Mouse (Mus musculus) layer of hippocampus, postnatal 10 days (tissue): Measurements from ENCODE around the gene Ndufa13. TPM values are rescaled to one million over a fixed set of nuclear protein-coding genes. Genes with fewer than 3 reads are reported as not detected.
"Not testable (repeated sequence)": the region's sequence is repeated elsewhere in the genome, so short reads cannot be mapped to it uniquely, and the experiment has no call there.

ENCODE experiments used
- DNase-seq, 2 experiments: peaks; one replicate each; pipeline ENCODE4 v3.0.0; 2021; ENCODE audit warnings: low spot score in 2 of 2
- long read RNA-seq: library from polyadenylated mRNA; stranded (forward); transcript quantifications from one replicate; pipeline ENCODE4 v2.0.0, GENCODE M21; 2023
- total RNA-seq, 2 experiments: library from RNA; stranded (reverse); gene quantifications; 2 replicates each; pipeline ENCODE4 v1.2.3; 2021

The Ndufa13 gene
- total RNA-seq = 100 to 1,000 TPM; 137 to 147 TPM
- long read RNA-seq, partial matches to known transcripts = 455 of 459 reads
- long read RNA-seq, other reads (novel, unspliced or antisense) = 4 of 459 reads

DNA sequence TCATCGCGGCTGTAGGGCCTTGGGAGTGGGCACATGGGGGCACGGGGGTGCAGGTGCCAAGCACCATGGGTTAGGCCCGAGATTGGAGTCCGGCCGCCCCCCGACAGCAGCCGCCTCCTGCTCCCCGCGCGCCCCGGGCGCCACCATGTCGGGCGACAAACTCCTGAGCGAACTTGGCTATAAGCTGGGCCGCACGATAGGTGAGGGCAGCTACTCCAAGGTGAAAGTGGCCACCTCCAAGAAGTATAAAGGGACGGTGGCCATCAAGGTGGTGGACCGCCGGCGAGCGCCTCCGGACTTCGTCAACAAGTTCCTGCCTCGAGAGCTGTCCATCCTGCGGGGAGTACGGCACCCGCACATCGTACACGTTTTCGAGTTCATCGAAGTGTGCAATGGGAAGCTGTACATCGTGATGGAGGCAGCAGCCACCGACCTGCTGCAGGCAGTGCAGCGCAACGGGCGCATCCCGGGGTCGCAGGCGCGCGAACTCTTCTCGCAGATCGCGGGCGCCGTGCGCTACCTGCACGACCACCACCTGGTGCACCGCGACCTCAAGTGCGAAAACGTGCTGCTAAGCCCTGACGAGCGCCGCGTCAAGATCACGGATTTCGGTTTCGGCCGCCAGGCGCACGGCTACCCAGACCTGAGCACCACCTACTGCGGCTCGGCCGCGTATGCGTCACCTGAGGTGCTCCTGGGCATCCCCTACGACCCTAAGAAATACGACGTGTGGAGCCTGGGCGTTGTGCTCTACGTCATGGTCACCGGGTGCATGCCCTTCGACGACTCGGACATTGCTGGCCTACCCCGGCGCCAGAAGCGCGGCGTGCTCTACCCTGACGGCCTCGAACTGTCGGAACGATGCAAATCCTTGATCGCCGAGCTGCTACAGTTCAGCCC lies at the start of gene Ndufa13, which contains the start of the genes Tssk6 and Yjefn3:
Ndufa13 (minus strand) TSS at position 396 of the 900 bp plus-strand sequence.
Tssk6 (plus strand) TSS at position 22 of the 900 bp plus-strand sequence.
Yjefn3 (minus strand) TSS at position 550 of the 900 bp plus-strand sequence.
- DNase-seq = peak; percentile 50 to 54

DNA sequence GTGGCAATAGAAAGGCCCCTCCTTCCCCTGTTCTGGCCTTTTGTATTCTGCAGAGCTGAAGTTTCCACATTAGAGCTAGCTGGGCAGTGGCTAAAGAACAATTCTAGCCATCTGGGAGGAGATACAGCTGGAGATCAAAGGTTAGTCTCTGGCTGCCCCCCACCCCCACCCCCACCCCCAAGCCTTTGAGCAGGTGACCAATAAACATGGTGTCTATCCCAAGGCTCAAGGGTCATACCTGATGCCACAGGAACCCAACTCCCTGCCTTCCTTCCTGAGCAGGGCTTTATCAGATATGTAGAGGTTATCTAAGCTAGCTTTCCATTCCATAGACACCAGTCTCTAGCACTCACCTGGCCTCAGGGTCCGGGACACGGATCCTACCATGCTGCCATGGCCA lies 47.9 kb upstream of the Ndufa13 start:
- no peak for DNase-seq

DNA sequence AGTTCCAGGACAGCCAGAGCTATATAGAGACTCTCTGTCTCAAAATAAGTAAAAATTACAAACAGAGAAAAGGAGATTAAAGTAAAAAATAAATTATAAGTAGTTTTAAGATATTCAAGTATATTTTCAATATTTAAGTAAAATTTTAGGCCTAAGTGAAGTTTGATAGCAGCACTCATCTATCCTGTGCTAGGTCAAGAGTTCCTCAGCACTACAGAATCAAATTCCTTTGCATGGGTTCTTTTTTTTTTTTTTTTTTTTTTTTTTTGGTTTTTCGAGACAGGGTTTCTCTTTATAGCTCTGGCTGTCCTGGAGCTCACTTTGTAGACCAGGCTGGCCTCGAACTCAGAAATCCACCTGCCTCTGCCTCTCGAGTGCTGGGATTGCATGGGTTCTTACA lies 40.1 kb upstream of the Ndufa13 start:
- not testable (repeated sequence) for DNase-seq

DNA sequence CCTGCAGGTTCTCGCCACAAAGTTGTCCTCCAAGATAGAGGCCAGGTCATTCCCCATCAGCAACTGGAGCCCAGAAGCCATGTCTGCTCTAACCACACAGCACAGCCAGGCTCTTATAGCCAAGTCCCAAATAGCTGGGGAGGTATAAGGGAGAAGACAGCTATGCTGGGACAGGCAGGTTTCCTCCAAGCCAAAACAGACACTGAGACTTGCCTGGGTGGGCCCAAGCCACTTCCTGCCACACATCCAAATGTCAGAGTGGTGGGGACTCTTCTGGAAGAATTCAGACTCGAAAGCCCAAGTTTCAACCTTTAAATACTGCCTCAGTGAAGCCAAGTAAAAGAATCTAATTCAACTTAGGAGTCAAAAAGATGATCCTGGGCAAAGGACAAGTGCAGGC lies 38.0 kb upstream of the Ndufa13 start:
- no peak for DNase-seq

DNA sequence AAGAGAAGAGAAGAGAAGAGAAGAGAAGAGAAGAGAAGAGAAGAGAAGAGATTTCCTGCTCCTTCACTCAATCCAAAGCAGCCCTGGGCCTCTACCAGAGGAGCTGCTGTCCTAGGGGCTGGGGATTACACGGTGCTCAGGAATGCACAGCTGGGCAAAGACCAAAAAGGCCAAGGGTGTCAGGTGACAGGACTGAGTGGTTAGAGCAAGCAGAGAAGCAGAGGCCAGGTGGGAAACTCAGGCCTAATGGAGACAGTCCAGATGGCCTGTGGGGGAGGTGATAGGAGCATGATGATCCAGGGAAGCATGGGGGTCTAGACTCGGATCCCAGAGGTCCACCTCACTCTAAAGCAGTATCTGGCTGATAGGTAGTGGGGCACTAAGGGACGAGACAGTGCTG lies 37.3 kb upstream of the Ndufa13 start:
- no peak for DNase-seq

DNA sequence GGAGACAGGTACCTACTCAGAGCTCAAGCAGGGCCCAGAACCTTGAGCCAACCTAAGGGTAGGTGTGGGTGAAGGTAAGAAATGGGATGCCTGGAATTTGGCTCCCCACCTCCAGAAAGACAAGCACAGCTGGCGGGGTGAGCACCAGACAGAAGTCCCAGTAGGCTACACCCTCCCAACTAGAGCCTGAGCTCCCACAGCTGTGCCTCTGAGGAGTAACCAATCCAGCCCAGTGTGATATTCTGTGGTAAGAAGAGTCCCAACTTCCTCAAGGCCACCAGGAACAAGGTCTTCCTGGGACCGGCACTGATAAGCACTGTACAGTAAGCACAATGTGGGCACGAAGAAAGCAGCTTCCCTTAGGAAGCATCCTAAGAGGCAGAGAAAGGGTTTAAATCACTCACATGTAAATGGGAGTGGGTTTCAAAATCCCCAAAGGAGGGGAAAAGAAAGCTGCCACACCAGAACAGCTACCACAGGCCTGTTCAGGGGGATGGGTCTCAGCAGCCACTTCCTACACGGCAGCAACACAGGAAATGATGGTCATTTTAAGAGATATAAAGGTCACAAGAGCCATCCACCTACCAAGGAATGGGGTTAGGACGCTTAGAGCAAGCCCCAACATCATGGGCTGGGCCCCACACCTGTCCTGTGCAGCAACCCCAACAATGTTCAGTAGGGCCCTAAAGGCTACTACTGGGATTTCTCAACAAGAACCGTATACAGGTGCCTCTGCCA lies 36.1 kb upstream of the Ndufa13 start:
- DNase-seq = no peak

DNA sequence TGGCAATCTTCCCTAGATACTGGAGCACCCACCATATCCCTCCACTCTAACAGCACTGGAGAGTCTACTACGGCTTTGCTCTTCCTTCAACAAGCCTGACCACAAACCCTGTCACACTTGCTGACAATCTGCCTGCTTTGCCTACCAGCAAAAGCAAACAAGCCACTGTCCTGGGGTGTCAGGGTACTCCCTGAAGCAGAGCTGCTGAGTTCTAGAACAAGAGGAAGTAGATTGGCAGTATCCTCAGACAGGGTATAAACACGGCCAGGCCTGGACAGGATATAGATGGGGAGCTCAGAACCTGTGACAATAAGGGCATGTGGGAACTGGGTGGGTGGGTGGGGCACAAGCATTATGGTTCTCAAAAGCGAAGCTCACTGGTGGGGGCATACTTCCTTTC lies 35.1 kb upstream of the Ndufa13 start:
- no peak for DNase-seq

DNA sequence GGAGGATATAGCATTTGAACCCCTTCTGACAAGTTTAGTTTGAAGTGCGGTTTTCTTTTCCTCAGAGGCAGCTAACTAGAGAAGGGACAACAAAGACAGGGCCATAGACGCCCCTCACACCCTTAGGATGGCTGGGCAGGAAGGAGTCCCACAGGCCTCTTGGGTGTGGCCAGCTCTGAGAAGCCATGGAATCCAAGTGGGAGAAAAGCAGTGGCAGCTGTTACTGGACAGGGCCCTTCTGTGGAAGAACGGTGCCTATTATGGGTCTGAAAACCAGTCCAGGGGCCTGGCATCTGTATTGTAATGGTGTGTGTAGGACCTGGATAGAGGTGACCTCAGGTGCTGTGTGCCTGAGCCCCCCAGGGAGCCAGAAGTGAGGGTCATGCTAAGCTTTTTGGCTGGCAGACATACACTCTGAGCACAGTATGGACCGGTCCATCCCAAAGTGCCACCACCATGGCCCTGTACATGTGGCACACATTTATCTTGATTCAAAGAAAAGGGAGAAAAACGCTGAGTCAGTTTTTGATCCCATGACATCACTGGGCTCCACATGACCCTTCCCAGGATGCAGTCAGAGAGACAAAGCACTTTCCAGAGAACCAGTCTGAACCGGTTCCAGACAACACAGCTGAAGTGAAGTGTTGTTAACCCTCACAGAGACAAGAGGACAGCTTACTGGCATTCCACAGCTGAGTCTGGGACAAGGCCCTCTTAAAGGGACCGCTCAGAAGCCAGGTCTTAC lies 33.9 kb upstream of the Ndufa13 start:
- no peak for DNase-seq

DNA sequence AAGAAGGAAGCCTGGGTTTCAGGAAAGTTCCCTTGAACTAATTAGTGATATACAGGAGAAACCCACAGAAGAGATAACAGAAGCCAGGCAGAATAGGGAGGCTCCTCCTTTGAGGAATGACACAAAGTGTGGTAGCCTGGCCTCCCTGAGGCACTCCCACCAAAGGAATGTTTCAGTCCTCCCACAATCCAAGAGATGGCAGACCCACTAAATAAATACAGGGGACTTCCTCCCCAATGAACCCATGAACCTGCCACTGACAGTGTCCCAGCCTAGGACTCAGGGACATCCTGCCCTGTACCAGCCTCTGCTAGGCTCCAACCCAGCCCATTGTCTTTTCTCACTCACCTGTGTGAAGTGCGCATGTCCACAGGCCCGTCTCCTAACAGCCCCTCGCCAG lies 33.1 kb upstream of the Ndufa13 start:
- no peak for DNase-seq

DNA sequence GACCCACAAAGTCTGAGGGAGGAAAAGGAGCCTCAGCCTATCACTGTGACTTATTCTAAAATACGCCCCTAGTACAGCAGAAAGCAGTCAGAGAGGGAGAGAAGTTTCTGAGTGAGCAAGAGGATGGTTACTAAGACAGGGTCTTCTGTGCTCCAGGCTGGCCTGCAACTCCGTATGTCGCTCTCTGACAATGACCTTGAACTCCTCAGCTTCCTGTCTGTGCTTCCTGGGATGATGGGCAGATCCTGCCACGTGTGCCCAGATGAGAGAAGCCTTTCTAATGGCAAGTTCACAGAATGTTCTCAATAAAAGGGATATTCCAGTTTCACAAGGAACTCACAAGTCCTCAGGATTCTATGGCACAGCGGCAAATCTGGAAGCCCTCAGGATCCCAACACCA lies 32.2 kb upstream of the Ndufa13 start:
- no peak for DNase-seq

DNA sequence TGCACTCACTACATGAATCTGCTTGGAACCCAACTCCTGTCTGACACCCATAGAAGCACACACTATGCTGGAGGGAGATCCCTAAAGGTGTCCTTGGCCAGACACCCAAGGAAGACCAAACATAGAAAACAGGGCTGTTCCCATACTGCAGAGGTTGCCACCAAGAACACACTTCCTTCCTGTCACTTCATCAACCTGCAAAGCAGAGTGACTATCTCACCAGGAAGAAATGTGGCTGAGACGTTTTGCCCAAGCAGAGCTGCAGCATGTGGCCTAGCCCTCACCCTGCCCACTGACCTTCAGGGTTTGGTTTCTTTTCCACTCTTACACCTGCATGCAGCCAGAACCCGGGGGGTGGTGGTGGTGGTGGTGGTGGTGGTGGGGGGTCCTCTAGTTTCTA lies 31.5 kb upstream of the Ndufa13 start:
- no peak for DNase-seq

DNA sequence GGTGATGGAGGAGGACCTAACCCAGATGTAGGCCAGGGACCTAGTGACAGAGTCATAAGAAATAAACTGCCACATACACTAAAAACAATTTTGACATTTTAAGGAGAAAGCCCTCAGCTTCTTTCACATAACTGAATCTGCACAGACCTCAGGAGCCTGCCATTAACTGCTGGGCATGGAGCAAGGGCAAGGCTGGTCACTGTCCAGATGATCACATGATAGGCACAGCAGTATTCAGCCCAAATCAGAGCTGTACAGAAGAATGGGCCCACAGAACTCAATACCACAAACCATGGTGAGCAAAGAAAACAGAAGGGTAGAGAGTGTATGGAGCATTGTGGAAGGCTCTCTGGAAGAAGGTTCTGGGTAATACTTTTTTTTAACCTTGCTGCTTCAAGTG lies 24.5 kb upstream of the Ndufa13 start:
- DNase-seq = no peak

DNA sequence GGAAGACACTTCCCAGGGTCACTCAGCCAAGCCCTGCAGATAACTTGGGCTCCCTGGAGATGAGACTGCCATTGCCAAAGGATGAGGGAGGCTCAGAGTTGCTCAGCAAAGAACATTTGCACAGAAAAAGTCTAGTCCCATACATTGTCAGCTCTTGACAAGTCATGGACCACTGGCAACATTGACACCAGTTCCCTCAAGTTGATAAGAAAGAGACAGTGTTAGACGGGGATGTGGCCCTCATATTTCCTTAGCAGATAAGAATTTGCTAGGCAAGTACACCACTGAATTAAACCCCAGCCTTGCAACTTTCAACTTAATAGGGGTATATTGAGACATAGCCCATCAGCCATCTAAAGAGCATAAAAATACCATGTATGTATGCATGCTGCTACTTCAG lies 21.6 kb upstream of the Ndufa13 start:
- no peak for DNase-seq

DNA sequence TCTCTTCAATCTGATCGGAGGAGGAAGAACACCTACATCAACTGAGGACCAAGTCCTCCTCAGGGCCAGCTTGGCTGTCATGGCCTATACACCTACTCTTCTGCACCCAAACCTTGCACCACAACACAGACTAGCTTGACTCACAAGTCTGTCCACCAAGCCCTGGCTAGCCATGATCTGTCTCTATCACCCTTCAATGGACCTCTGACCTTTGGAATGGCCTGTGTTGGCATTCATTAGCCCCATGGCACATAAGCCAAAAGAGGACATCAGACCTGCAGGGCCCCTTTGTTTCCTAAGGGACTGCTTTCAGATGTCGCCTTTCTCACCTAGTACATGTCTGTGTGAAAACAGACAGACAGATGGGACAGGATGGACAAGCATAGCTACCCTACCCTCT lies 18.8 kb upstream of the Ndufa13 start:
- DNase-seq = no peak

DNA sequence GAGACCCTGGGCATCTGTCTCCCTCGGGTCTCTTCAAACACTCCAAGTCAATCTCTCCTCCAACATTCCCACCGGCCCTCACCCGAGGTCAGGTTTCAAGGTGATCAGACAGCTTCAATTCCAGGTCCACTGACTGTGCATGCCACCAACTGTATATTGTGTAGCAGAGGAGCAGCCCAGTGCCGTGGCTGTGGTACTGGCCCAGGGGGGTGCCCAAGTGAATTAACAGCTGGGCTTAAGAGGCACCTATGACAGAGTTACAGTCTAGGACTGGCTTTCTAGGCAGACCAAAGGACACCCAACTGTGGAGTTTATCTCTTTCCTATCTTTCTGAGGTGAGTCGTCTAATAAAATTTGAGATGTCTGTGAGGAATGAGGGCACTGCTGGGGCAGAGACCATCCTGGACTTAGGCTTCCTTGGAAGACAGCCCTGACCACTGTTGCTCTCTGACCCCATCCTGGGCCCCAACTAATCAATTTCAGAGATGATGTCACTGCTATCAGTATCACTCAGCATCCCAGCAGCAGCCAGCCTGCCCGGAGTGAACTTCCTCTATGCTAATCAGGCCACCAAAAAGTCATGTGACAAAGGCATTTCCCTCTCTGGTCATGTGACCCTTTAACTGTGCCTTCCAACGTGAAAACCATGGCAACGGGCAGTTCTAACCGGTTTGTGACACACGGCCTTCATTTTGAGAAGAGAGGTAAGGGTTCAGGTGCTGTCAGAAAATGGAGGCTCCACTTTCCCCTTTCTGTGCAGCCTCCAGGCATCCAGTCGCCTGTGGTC lies 17.7 kb upstream of the Ndufa13 start:
- DNase-seq = peak; percentile 41 to 44

DNA sequence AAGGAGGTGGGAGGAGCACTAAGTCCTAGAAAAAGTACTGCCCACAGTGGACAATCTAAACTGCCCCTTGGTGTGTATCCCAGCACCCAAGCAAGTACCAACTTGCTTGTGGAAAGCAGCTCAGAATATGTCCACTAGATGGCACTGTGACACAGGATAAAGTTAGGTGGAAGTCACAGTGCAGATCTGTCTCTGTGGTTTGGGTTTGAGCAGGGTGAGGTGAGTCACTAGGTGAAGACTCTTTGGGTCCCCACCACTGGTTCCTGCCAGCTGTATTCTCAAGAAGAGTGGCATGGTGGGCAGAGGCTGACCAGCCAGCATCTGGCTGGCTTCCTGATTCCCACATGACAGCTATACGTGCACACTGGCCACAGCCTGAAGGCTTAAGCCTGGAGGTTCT lies 16.7 kb upstream of the Ndufa13 start:
- peak; percentile 82 to 86 for DNase-seq

DNA sequence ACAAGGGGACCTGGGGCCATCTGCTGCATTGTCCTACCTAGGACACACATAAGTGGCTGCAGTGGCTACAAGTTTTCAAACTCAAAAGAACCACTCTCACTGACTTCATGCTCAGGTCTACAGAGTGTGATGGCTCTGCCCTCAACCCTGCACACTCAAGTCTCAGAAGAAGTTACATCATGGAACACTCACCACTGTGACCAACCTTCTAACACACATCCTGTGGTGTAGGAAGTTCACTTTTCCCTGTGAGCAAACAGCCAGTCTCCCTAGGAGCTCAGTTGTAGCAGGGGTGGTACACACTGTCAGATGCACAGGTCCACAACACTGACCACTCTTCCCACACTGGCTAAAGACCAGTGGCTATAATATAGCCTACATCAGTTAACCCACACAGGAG lies 16.1 kb upstream of the Ndufa13 start:
- DNase-seq = no peak

DNA sequence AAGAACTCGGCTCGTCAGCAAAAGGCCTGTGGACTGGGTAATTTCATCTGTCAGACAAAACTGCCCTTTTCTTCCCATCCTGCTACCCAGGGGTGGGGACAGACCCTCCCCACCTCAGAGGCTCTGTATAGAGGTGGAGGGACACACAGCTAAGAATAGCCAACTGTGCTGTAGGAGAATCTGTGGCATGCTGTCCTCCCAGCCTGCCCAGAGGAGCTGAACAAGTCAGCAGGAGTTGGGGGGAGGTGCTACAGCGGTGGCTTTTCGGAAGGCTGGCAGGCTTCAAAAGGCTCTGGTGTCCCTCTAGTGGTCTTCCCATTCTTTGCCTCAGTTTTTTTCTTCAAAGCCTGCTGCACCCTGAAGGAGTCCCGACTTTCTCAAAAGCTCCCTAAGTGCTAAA lies 13.4 kb upstream of the Ndufa13 start:
- no peak for DNase-seq

DNA sequence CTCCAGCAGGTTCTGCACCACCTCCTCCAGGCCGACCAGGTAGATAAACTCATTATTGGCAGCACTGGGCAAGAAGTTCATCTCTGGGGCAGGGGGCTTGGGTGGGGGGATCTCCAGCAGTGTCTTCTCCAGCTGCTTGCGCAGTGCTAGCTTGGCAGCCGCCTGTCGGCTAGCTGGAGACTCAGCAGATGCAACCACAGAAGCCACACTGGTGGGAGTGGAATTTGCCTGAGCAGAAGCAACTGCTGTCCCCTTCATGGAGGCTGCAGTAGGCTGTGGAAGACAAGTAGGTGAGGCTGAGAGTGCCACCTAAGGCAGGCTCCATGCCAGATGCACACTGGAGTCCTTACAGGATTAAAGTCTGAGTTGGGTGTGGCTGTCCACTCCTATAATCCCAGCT lies 12.2 kb upstream of the Ndufa13 start:
- no peak for DNase-seq

DNA sequence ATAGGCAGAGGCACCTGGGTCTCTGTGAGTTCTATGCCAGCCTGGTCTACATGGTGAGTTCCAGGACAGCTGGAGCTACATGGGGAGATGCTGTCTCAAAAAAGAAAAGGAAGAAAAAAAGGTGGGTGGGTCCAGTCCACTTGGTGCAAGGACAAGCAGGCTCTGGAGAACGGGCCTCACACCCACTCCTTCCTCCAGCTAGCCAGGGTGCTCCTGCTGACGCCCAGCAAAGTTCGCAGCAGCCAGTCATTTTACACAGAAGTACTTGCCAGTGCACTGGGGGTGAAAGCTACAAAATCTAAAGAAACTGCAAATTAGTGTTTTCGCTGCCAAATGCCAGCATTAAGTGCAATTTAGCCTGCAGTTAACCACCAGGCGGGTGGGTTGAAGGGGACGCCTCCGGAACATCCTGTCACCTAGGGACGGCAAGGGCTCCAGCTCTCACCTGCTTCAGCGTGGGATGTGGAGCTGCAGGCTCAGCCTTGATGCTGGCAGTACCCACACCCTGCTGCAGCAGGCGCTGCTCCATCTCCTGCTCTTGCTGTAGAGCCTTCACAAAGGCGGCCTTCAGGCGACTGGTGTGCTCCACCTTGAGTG lies 10.2 kb upstream of the Ndufa13 start:
- DNase-seq = no peak
